Mouse (Mus musculus): ENCODE data around the gene Pithd1. TPM values are rescaled to one million over a fixed set of nuclear protein-coding genes. Genes with fewer than 3 reads are reported as not detected.
A peak's percentile ranks its signal among the peaks of the same experiment; 100 is the strongest.
"Not testable (repeated sequence)": the region's sequence is repeated elsewhere in the genome, so short reads cannot be mapped to it uniquely, and the experiment has no call there.

The Pithd1 gene
- polyA plus RNA-seq, 1 experiment from 2014 or later, result 68.3 TPM

GRCm38 (mm10) chr4:135980223-135980622 lies 6.8 kb downstream of the Pithd1 start:
- ATAC-seq; H3K4me2 ChIP-seq (ENCODE audit: low read length); H3K27me3 ChIP-seq (ENCODE audit: control insufficient read depth, insufficient read depth, low read depth, low read length); H3K4me3 ChIP-seq (ENCODE audit: low read depth, low read length); H3K27ac ChIP-seq (ENCODE audit: low read length); H3K9ac ChIP-seq (ENCODE audit: low read depth, low read length); H3K4me1 ChIP-seq (ENCODE audit: control insufficient read depth, insufficient read depth, low read length); H3K9me3 ChIP-seq (replicated peaks; ENCODE audit: control insufficient read depth, low read length, poor library complexity, severe bottlenecking): not testable (repeated sequence)
- peaks cover 23% of the 10 kb centered on the region for H3K36me3 ChIP-seq (ENCODE audit: control insufficient read depth, insufficient read depth, low read length)
- 97% methylated on average over 4 of the region's 5 CpGs for WGBS

GRCm38 (mm10) chr4:135976146-135976545 lies 10.9 kb downstream of the Pithd1 start:
- H3K27me3 ChIP-seq (ENCODE audit: control insufficient read depth, insufficient read depth, low read depth, low read length), result no peaks in the 10 kb centered on the region
- no peak overlapping the region for H3K27ac ChIP-seq (ENCODE audit: low read length)
- peaks cover 8% of the 10 kb centered on the region for H3K4me1 ChIP-seq (ENCODE audit: control insufficient read depth, insufficient read depth, low read length)
- H3K4me2 ChIP-seq (ENCODE audit: low read length), result no peak overlapping the region
- 95% methylated on average over 12 of the region's 12 CpGs for WGBS
- H3K9ac ChIP-seq (ENCODE audit: low read depth, low read length), result no peak overlapping the region
- ATAC-seq, result no peak
- H3K36me3 ChIP-seq (ENCODE audit: control insufficient read depth, insufficient read depth, low read length), result peaks cover 12% of the 10 kb centered on the region
- no peak overlapping the region for H3K4me3 ChIP-seq (ENCODE audit: low read depth, low read length)
- no peaks in the 10 kb centered on the region for H3K9me3 ChIP-seq (replicated peaks; ENCODE audit: control insufficient read depth, low read length, poor library complexity, severe bottlenecking)

- H3K27ac ChIP-seq (ENCODE audit: low read length), result no peak overlapping the region
- H3K4me2 ChIP-seq (ENCODE audit: low read length), result peak overlapping the region; percentile 99
- 73% methylated on average over 13 of the region's 13 CpGs for WGBS
- peaks cover 13% of the 10 kb centered on the region for H3K4me1 ChIP-seq (ENCODE audit: control insufficient read depth, insufficient read depth, low read length)
- H3K4me3 ChIP-seq (ENCODE audit: low read depth, low read length), result peak overlapping the region; percentile 93
- no peaks in the 10 kb centered on the region for H3K27me3 ChIP-seq (ENCODE audit: control insufficient read depth, insufficient read depth, low read depth, low read length)
- ATAC-seq, result no peak
- H3K9ac ChIP-seq (ENCODE audit: low read depth, low read length), result peak overlapping the region; percentile 95
- no peaks in the 10 kb centered on the region for H3K9me3 ChIP-seq (replicated peaks; ENCODE audit: control insufficient read depth, low read length, poor library complexity, severe bottlenecking)
- H3K36me3 ChIP-seq (ENCODE audit: control insufficient read depth, insufficient read depth, low read length), result peaks cover 28% of the 10 kb centered on the region
Measured at GRCm38 (mm10) chr4:135972911-135973811, 13.9 kb downstream of the Pithd1 start.

GRCm38 (mm10) chr4:135972556-135972906 lies 14.5 kb downstream of the Pithd1 start, which contains the start of gene Lypla2:
TSS of gene Lypla2 (minus strand) at chr4:135972626.
- peak; percentile 88 for ATAC-seq
- H3K4me3 ChIP-seq (ENCODE audit: low read depth, low read length), result peak within 1 kb of the TSS; percentile 93

GRCm38 (mm10) chr4:135971805-135972555 lies 15.1 kb downstream of the Pithd1 start:
- under 1% methylated on average over 35 of the region's 35 CpGs for WGBS
- H3K27ac ChIP-seq (ENCODE audit: low read length), result peak overlapping the region; percentile 77
- H3K27me3 ChIP-seq (ENCODE audit: control insufficient read depth, insufficient read depth, low read depth, low read length), result no peaks in the 10 kb centered on the region
- H3K4me3 ChIP-seq (ENCODE audit: low read depth, low read length), result peak overlapping the region; percentile 93
- H3K4me2 ChIP-seq (ENCODE audit: low read length), result peak overlapping the region; percentile 99
- no peaks in the 10 kb centered on the region for H3K9me3 ChIP-seq (replicated peaks; ENCODE audit: control insufficient read depth, low read length, poor library complexity, severe bottlenecking)
- H3K36me3 ChIP-seq (ENCODE audit: control insufficient read depth, insufficient read depth, low read length), result peaks cover 34% of the 10 kb centered on the region
- H3K4me1 ChIP-seq (ENCODE audit: control insufficient read depth, insufficient read depth, low read length), result peaks cover 13% of the 10 kb centered on the region
- H3K9ac ChIP-seq (ENCODE audit: low read depth, low read length), result peak overlapping the region; percentile 95
- peak; percentile 76 for ATAC-seq

More at GRCm38 (mm10) chr4:135972556-135972906, 14.5 kb downstream of the Pithd1 start, which contains the start of gene Lypla2:
- Histone ChIP-seq H3K9ac (ENCODE audit: low read depth, low read length) (peak within 1 kb of the TSS; percentile 95), H3K27me3 (ENCODE audit: control insufficient read depth, insufficient read depth, low read depth, low read length) (no peaks in the 10 kb centered on the region), H3K9me3 (replicated peaks; ENCODE audit: control insufficient read depth, low read length, poor library complexity, severe bottlenecking) (no peaks in the 10 kb centered on the region), H3K36me3 (ENCODE audit: control insufficient read depth, insufficient read depth, low read length) (peaks cover 34% of the 10 kb centered on the region), H3K27ac (ENCODE audit: low read length) (peak within 1 kb of the TSS; percentile 77), H3K4me1 (ENCODE audit: control insufficient read depth, insufficient read depth, low read length) (peaks cover 13% of the 10 kb centered on the region), H3K4me2 (ENCODE audit: low read length) (peak within 1 kb of the TSS; percentile 99)
- 1% methylated on average over 19 of the region's 19 CpGs for WGBS

- 92% methylated on average over 11 of the region's 11 CpGs for WGBS
- no peaks in the 10 kb centered on the region for H3K27me3 ChIP-seq (ENCODE audit: control insufficient read depth, insufficient read depth, low read depth, low read length)
- ATAC-seq, result no peak
- no peak overlapping the region for H3K4me2 ChIP-seq (ENCODE audit: low read length)
- no peak overlapping the region for H3K9ac ChIP-seq (ENCODE audit: low read depth, low read length)
- no peak overlapping the region for H3K4me3 ChIP-seq (ENCODE audit: low read depth, low read length)
- H3K4me1 ChIP-seq (ENCODE audit: control insufficient read depth, insufficient read depth, low read length), result peaks cover 13% of the 10 kb centered on the region
- no peak overlapping the region for H3K27ac ChIP-seq (ENCODE audit: low read length)
- peaks cover 27% of the 10 kb centered on the region for H3K36me3 ChIP-seq (ENCODE audit: control insufficient read depth, insufficient read depth, low read length)
- no peaks in the 10 kb centered on the region for H3K9me3 ChIP-seq (replicated peaks; ENCODE audit: control insufficient read depth, low read length, poor library complexity, severe bottlenecking)
Measured at GRCm38 (mm10) chr4:135970585-135970984, 16.5 kb downstream of the Pithd1 start.

GRCm38 (mm10) chr4:135969070-135969750 lies 17.9 kb downstream of the Pithd1 start:
- Histone ChIP-seq H3K27me3 (ENCODE audit: control insufficient read depth, insufficient read depth, low read depth, low read length) (no peaks in the 10 kb centered on the region), H3K27ac (ENCODE audit: low read length) (no peak overlapping the region), H3K9ac (ENCODE audit: low read depth, low read length) (no peak overlapping the region), H3K9me3 (replicated peaks; ENCODE audit: control insufficient read depth, low read length, poor library complexity, severe bottlenecking) (no peaks in the 10 kb centered on the region), H3K4me1 (ENCODE audit: control insufficient read depth, insufficient read depth, low read length) (peaks cover 21% of the 10 kb centered on the region), H3K4me3 (ENCODE audit: low read depth, low read length) (no peak overlapping the region), H3K4me2 (ENCODE audit: low read length) (no peak overlapping the region), H3K36me3 (ENCODE audit: control insufficient read depth, insufficient read depth, low read length) (peaks cover 25% of the 10 kb centered on the region)
- no peak for ATAC-seq
- 87% methylated on average over 13 of the region's 13 CpGs for WGBS

GRCm38 (mm10) chr4:135968271-135968869 lies 18.7 kb downstream of the Pithd1 start:
- no peak overlapping the region for H3K27ac ChIP-seq (ENCODE audit: low read length)
- no peaks in the 10 kb centered on the region for H3K27me3 ChIP-seq (ENCODE audit: control insufficient read depth, insufficient read depth, low read depth, low read length)
- no peak overlapping the region for H3K9ac ChIP-seq (ENCODE audit: low read depth, low read length)
- no peaks in the 10 kb centered on the region for H3K9me3 ChIP-seq (replicated peaks; ENCODE audit: control insufficient read depth, low read length, poor library complexity, severe bottlenecking)
- no peak overlapping the region for H3K4me2 ChIP-seq (ENCODE audit: low read length)
- 72% methylated on average over 16 of the region's 19 CpGs for WGBS
- H3K4me1 ChIP-seq (ENCODE audit: control insufficient read depth, insufficient read depth, low read length), result peaks cover 23% of the 10 kb centered on the region
- no peak overlapping the region for H3K4me3 ChIP-seq (ENCODE audit: low read depth, low read length)
- H3K36me3 ChIP-seq (ENCODE audit: control insufficient read depth, insufficient read depth, low read length), result peaks cover 25% of the 10 kb centered on the region
- no peak for ATAC-seq
